Mouse (Mus musculus): ENCODE measurements around the gene Tsen2. TPM values are rescaled to one million over a fixed set of nuclear protein-coding genes. Genes with fewer than 3 reads are reported as not detected.

The Tsen2 gene
- polyA plus RNA-seq, 2 experiments: 16.3 to 26.1 TPM

GRCm38 (mm10) chr6:115523201-115523600 lies 21.3 kb upstream of the Tsen2 start:
- 68% methylated on average over 9 of the region's 9 CpGs for WGBS
- Histone ChIP-seq H3K9ac (ENCODE audit: low read depth, low read length, severe bottlenecking) (no peak overlapping the region), H3K36me3 (ENCODE audit: control insufficient read depth, insufficient read depth, low read length) (no peaks in the 10 kb centered on the region), H3K4me3 (replicated peaks; ENCODE audit: low read length) (no peak overlapping the region), H3K4me1 (ENCODE audit: control insufficient read depth, insufficient read depth, low read length) (no peaks in the 10 kb centered on the region), H3K27me3 (ENCODE audit: control insufficient read depth, insufficient read depth, low read length) (no peaks in the 10 kb centered on the region), H3K9me3 (ENCODE audit: control insufficient read depth, low read length) (no peaks in the 10 kb centered on the region), H3K4me2 (replicated peaks; ENCODE audit: low read depth, low read length, severe bottlenecking) (no peak overlapping the region), H3K27ac (replicated peaks; ENCODE audit: low read depth, low read length) (no peak overlapping the region)
- no peak for TF ChIP-seq POLR2A (IDR thresholded peaks at IDR 0.05; ENCODE audit: borderline replicate concordance, extremely low read depth, insufficient read depth, insufficient read length)
- no peak for ATAC-seq (ENCODE audit: low FRiP score, low read depth)
- DNase-seq (ENCODE audit: low spot score): no peak

DNA sequence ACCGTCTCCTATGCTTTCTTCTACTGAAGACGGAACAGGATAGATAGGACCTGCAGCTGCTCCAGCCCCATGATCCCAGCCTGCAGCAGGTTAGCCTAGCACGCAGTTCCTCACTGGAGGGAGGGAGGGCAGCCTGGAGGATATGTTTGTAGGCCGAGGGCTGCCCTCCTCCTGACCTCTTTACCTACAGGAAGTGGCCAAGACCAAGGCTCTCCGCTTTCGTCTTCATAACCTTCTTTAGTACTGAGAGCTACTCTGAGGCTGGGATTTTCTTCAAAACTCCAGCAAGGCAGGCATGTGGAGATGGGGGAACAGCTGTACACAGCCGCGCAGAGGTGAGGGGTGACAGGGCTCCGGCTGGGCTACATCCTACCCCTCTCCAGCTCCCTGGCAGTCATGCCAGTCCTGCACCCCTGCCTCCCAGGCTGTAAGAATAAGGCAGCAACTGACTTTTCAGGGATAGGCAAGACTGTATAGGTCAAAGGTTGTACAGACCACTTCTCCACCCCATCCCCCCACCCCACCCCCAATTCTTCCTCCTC lies 19.9 kb upstream of the Tsen2 start:
- Histone ChIP-seq H3K9ac (ENCODE audit: low read depth, low read length, severe bottlenecking) (no peak overlapping the region), H3K27ac (replicated peaks; ENCODE audit: low read depth, low read length) (no peak overlapping the region), H3K4me1 (ENCODE audit: control insufficient read depth, insufficient read depth, low read length) (no peaks in the 10 kb centered on the region), H3K36me3 (ENCODE audit: control insufficient read depth, insufficient read depth, low read length) (no peaks in the 10 kb centered on the region), H3K27me3 (ENCODE audit: control insufficient read depth, insufficient read depth, low read length) (no peaks in the 10 kb centered on the region), H3K4me3 (replicated peaks; ENCODE audit: low read length) (no peak overlapping the region), H3K9me3 (ENCODE audit: control insufficient read depth, low read length) (no peaks in the 10 kb centered on the region), H3K4me2 (replicated peaks; ENCODE audit: low read depth, low read length, severe bottlenecking) (no peak overlapping the region)
- WGBS: 72% methylated on average over 9 of the region's 9 CpGs
- ATAC-seq (ENCODE audit: low FRiP score, low read depth) (no peak), DNase-seq (ENCODE audit: low spot score) (no peak)
- no peak for TF ChIP-seq POLR2A (IDR thresholded peaks at IDR 0.05; ENCODE audit: borderline replicate concordance, extremely low read depth, insufficient read depth, insufficient read length)

GRCm38 (mm10) chr6:115527418-115527817 lies 17.0 kb upstream of the Tsen2 start:
- no peak for TF ChIP-seq POLR2A (IDR thresholded peaks at IDR 0.05; ENCODE audit: borderline replicate concordance, extremely low read depth, insufficient read depth, insufficient read length)
- no peak for DNase-seq (ENCODE audit: low spot score)
- no peaks in the 10 kb centered on the region for H3K27me3 ChIP-seq (ENCODE audit: control insufficient read depth, insufficient read depth, low read length)
- no peak overlapping the region for H3K4me2 ChIP-seq (replicated peaks; ENCODE audit: low read depth, low read length, severe bottlenecking)
- WGBS: 85% methylated on average over 3 of the region's 3 CpGs
- H3K9ac ChIP-seq (ENCODE audit: low read depth, low read length, severe bottlenecking): no peak overlapping the region
- H3K9me3 ChIP-seq (ENCODE audit: control insufficient read depth, low read length): no peaks in the 10 kb centered on the region
- H3K4me3 ChIP-seq (replicated peaks; ENCODE audit: low read length): no peak overlapping the region
- no peak for ATAC-seq (ENCODE audit: low FRiP score, low read depth)
- no peaks in the 10 kb centered on the region for H3K36me3 ChIP-seq (ENCODE audit: control insufficient read depth, insufficient read depth, low read length)
- H3K27ac ChIP-seq (replicated peaks; ENCODE audit: low read depth, low read length): no peak overlapping the region
- no peaks in the 10 kb centered on the region for H3K4me1 ChIP-seq (ENCODE audit: control insufficient read depth, insufficient read depth, low read length)

DNA sequence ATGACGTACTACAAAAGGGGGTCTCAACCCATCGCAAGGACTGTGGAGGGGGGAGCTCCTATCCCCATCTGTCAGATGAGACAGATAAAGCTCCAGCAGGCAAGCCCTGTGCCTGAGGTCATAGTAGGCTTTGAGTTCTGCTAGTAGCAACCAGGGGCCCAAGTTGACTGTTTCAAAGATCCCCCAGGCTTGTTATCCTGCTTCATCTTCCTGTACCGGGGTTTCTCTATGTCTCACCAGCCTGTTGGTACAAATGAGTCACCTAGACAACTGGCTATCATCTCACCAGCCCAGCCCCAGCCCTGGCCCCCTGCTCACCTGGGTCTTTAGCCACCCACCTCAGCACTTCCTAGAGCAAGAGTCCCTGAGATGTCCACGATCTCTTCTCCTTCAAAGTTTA lies 16.1 kb upstream of the Tsen2 start:
- Histone ChIP-seq H3K4me2 (replicated peaks; ENCODE audit: low read depth, low read length, severe bottlenecking) (no peak overlapping the region), H3K4me1 (ENCODE audit: control insufficient read depth, insufficient read depth, low read length) (no peaks in the 10 kb centered on the region), H3K4me3 (replicated peaks; ENCODE audit: low read length) (no peak overlapping the region), H3K9me3 (ENCODE audit: control insufficient read depth, low read length) (no peaks in the 10 kb centered on the region), H3K27ac (replicated peaks; ENCODE audit: low read depth, low read length) (no peak overlapping the region), H3K36me3 (ENCODE audit: control insufficient read depth, insufficient read depth, low read length) (no peaks in the 10 kb centered on the region), H3K27me3 (ENCODE audit: control insufficient read depth, insufficient read depth, low read length) (no peaks in the 10 kb centered on the region), H3K9ac (ENCODE audit: low read depth, low read length, severe bottlenecking) (no peak overlapping the region)
- WGBS: 90% methylated on average over 4 of the region's 4 CpGs
- no peak for DNase-seq (ENCODE audit: low spot score)
- no peak for TF ChIP-seq POLR2A (IDR thresholded peaks at IDR 0.05; ENCODE audit: borderline replicate concordance, extremely low read depth, insufficient read depth, insufficient read length)
- no peak for ATAC-seq (ENCODE audit: low FRiP score, low read depth)

GRCm38 (mm10) chr6:115534617-115535016 lies 9.8 kb upstream of the Tsen2 start:
- H3K4me2 ChIP-seq (replicated peaks; ENCODE audit: low read depth, low read length, severe bottlenecking): no peak overlapping the region
- H3K9me3 ChIP-seq (ENCODE audit: control insufficient read depth, low read length): no peaks in the 10 kb centered on the region
- 58% methylated on average over 7 of the region's 7 CpGs for WGBS
- ATAC-seq (ENCODE audit: low FRiP score, low read depth): no peak
- H3K9ac ChIP-seq (ENCODE audit: low read depth, low read length, severe bottlenecking): peak overlapping the region; percentile 25; the same call in 1 of the 2 replicates
- no peak for TF ChIP-seq POLR2A (IDR thresholded peaks at IDR 0.05; ENCODE audit: borderline replicate concordance, extremely low read depth, insufficient read depth, insufficient read length)
- H3K36me3 ChIP-seq (ENCODE audit: control insufficient read depth, insufficient read depth, low read length): no peaks in the 10 kb centered on the region
- peak; percentile 49 for DNase-seq (ENCODE audit: low spot score)
- no peaks in the 10 kb centered on the region for H3K4me1 ChIP-seq (ENCODE audit: control insufficient read depth, insufficient read depth, low read length)
- no peak overlapping the region for H3K27ac ChIP-seq (replicated peaks; ENCODE audit: low read depth, low read length)
- no peak overlapping the region for H3K4me3 ChIP-seq (replicated peaks; ENCODE audit: low read length)
- no peaks in the 10 kb centered on the region for H3K27me3 ChIP-seq (ENCODE audit: control insufficient read depth, insufficient read depth, low read length)

DNA sequence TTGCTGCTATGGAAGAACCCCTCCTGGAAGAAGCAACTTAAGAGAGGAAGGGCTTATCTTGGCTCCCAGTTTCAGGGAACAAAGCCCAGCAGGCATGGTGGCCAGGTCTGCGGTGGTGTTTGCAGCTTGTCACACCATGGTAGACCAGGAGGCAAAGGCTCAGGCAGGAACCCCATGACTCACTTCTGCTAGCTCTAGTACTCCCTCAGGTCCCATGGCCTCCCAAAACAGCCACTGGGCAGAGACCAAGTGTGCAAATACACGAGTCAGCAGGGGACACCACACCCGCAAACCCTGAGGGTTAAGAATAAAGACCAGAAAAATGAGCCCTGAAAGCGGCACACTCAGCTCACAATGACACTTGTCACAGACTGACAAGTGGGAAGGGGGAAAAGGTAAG lies 8.3 kb upstream of the Tsen2 start:
- no peak overlapping the region for H3K4me2 ChIP-seq (replicated peaks; ENCODE audit: low read depth, low read length, severe bottlenecking)
- no peak for ATAC-seq (ENCODE audit: low FRiP score, low read depth)
- H3K27me3 ChIP-seq (ENCODE audit: control insufficient read depth, insufficient read depth, low read length): no peaks in the 10 kb centered on the region
- 77% methylated on average over 4 of the region's 4 CpGs for WGBS
- H3K4me1 ChIP-seq (ENCODE audit: control insufficient read depth, insufficient read depth, low read length): no peaks in the 10 kb centered on the region
- H3K9ac ChIP-seq (ENCODE audit: low read depth, low read length, severe bottlenecking): no peak overlapping the region
- no peaks in the 10 kb centered on the region for H3K36me3 ChIP-seq (ENCODE audit: control insufficient read depth, insufficient read depth, low read length)
- no peak for DNase-seq (ENCODE audit: low spot score)
- H3K9me3 ChIP-seq (ENCODE audit: control insufficient read depth, low read length): no peaks in the 10 kb centered on the region
- no peak overlapping the region for H3K4me3 ChIP-seq (replicated peaks; ENCODE audit: low read length)
- no peak for TF ChIP-seq POLR2A (IDR thresholded peaks at IDR 0.05; ENCODE audit: borderline replicate concordance, extremely low read depth, insufficient read depth, insufficient read length)
- no peak overlapping the region for H3K27ac ChIP-seq (replicated peaks; ENCODE audit: low read depth, low read length)
